Mouse (Mus musculus) heart, embryonic 13.5 days (tissue): ENCODE data around the gene Rab1a. TPM values are rescaled to one million over a fixed set of nuclear protein-coding genes. Genes with fewer than 3 reads are reported as not detected.
"Not testable (repeated sequence)": the region's sequence is repeated elsewhere in the genome, so short reads cannot be mapped to it uniquely, and the experiment has no call there.

Source experiments
- ATAC-seq: fragments of 200-750 bp; cut with Nextera tagmentation; 2 replicates; pipeline ENCODE4 v1.8.0; 2017; ENCODE audit warnings: moderate TSS enrichment; ENCODE audit not compliant: insufficient number of reproducible peaks, low FRiP score, low TSS enrichment; ENCODE audit errors: extremely low read depth
- H3K27ac ChIP-seq: fragments of 300-500 bp; sonication (generic); replicated peaks from 2 replicates; pipeline ENCODE4 v1.5.1; 2015; ENCODE audit warnings: moderate library complexity, mild to moderate bottlenecking, inconsistent platforms
- H3K27me3 ChIP-seq: fragments of 300-500 bp; sonication (generic); replicated peaks from 2 replicates; pipeline ENCODE4 v1.6.1; 2015; ENCODE audit warnings: mild to moderate bottlenecking, inconsistent platforms
- H3K36me3 ChIP-seq: fragments of 300-500 bp; sonication (generic); 2 replicates; pipeline ENCODE4 v1.6.1; 2015; ENCODE audit warnings: mild to moderate bottlenecking, inconsistent platforms
- H3K4me1 ChIP-seq: fragments of 300-500 bp; sonication (generic); 2 replicates; pipeline ENCODE4 v1.6.1; 2015; ENCODE audit warnings: inconsistent platforms
- H3K4me2 ChIP-seq: fragments of 300-500 bp; sonication (generic); 2 replicates; pipeline ENCODE4 v1.6.1; 2015; ENCODE audit warnings: inconsistent platforms, mild to moderate bottlenecking, moderate library complexity
- H3K4me3 ChIP-seq: fragments of 300-500 bp; sonication (generic); 2 replicates; pipeline ENCODE4 v1.5.1; 2015; ENCODE audit warnings: moderate library complexity, mild to moderate bottlenecking, inconsistent platforms
- H3K9ac ChIP-seq: fragments of 300-500 bp; sonication (generic); 2 replicates; pipeline ENCODE4 v1.6.1; 2015; ENCODE audit warnings: inconsistent platforms, mild to moderate bottlenecking, moderate library complexity
- H3K9me3 ChIP-seq: fragments of 300-500 bp; sonication (generic); 2 replicates; pipeline ENCODE4 v1.6.1; 2016; ENCODE audit warnings: inconsistent platforms
- WGBS: fragments of 180-500 bp; shearing (Covaris S2); methylation state at CpG from one replicate; pipeline ENCODE4 v1.1.7; 2015; ENCODE audit warnings: mixed read lengths; 5-methylcytosine and 5-hydroxymethylcytosine counted together
- polyA plus RNA-seq: library from polyadenylated mRNA; unstranded; fragments of >200 nt; fragmentation: Nextera tagmentation; extraction: Ambion mirVana; gene quantifications from 2 replicates; pipeline ENCODE4 v1.2.1, GENCODE M21; 2015

Rab1a gene
- polyA plus RNA-seq, 1 experiment from 2014 or later: 182 TPM

GRCm38 (mm10) chr11:20221671-20222070 is 20.4 kb downstream of the Rab1a start:
- 67% methylated on average over 1 of the region's 1 CpGs for WGBS
- H3K9me3 ChIP-seq, ATAC-seq, H3K4me1 ChIP-seq, H3K4me2 ChIP-seq, H3K4me3 ChIP-seq, H3K9ac ChIP-seq, H3K27me3 ChIP-seq, H3K27ac ChIP-seq: not testable (repeated sequence)
- peaks cover 90% of the 10 kb centered on the region for H3K36me3 ChIP-seq

DNA sequence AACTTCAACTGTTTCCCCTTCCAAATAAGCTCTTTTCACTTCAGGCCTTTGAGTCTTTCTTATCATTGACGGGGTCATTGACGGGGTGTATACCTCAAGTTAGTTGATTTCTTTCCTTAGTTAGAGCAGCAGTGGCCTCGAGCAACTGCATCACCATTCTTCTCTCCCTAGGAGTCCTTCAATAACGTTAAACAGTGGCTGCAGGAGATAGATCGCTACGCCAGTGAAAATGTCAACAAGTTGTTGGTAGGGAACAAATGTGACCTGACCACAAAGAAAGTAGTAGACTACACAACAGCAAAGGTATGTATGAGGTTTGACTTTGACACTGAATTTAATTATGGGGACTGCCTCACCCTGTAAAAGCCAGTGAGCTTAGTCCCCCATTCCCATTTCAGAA is 23.0 kb downstream of the Rab1a start:
- no peak overlapping the region for H3K4me3 ChIP-seq
- no peak overlapping the region for H3K9ac ChIP-seq
- no peak overlapping the region for H3K4me2 ChIP-seq
- ATAC-seq: no peak
- H3K27ac ChIP-seq: 0 out of 2 replicates have a peak overlapping the region, but pooled peaks have one; percentile 8
- WGBS: 75% methylated on average over 6 of the region's 6 CpGs
- no peaks in the 10 kb centered on the region for H3K27me3 ChIP-seq
- H3K4me1 ChIP-seq: no peaks in the 10 kb centered on the region
- peaks cover 87% of the 10 kb centered on the region for H3K36me3 ChIP-seq
- H3K9me3 ChIP-seq: no peaks in the 10 kb centered on the region

DNA sequence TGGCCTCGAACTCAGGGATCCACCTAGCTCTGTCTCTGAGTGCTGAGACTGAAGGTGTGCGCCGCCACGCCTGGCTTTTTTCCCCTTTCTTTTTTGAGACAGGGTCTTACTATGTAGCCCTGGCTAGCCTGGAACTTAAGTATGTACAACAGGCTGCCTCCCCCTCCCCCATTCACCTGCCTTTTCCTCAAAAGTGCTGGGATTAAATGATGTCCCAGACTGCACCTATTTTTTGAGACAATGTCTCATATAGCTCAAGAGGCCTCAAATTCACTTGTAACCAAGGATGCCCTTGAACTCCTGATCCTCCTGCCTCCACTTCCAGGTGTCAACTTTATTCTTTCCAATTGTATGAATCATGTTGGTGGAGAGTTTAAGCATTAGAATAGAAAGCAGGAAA is 24.7 kb downstream of the Rab1a start:
- no peak overlapping the region for H3K4me3 ChIP-seq
- no peaks in the 10 kb centered on the region for H3K9me3 ChIP-seq
- no peak overlapping the region for H3K27ac ChIP-seq
- H3K27me3 ChIP-seq: no peaks in the 10 kb centered on the region
- no peak overlapping the region for H3K9ac ChIP-seq
- H3K36me3 ChIP-seq: peaks cover 90% of the 10 kb centered on the region
- no peak overlapping the region for H3K4me2 ChIP-seq
- H3K4me1 ChIP-seq: peaks cover 13% of the 10 kb centered on the region
- ATAC-seq: no peak
- 92% methylated on average over 4 of the region's 4 CpGs for WGBS

DNA sequence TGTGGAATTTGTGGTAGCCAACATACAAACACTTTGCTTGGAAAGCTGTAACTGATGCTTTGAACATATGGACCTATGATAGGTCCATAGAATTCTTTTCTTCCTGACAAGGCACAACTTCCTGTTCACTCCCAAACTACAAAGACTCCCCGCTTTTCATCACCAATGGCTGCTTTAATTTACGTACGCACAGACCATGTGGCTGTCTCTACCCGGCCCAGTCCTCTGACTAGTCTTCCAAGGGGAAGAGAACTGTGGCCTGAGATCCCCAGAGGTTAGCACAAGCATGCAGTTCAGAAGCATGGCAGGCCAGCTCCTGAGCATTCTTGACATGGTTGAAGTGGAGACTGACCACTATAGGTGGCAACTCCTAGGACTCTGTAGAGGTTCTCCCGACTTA is 27.4 kb downstream of the Rab1a start:
- Histone ChIP-seq H3K4me3 (no peak overlapping the region), H3K36me3 (peaks cover 94% of the 10 kb centered on the region), H3K27me3 (no peaks in the 10 kb centered on the region), H3K4me2 (no peak overlapping the region), H3K27ac (no peak overlapping the region), H3K9me3 (no peaks in the 10 kb centered on the region), H3K4me1 (peaks cover 24% of the 10 kb centered on the region), H3K9ac (no peak overlapping the region)
- no peak for ATAC-seq
- 69% methylated on average over 5 of the region's 5 CpGs for WGBS

DNA sequence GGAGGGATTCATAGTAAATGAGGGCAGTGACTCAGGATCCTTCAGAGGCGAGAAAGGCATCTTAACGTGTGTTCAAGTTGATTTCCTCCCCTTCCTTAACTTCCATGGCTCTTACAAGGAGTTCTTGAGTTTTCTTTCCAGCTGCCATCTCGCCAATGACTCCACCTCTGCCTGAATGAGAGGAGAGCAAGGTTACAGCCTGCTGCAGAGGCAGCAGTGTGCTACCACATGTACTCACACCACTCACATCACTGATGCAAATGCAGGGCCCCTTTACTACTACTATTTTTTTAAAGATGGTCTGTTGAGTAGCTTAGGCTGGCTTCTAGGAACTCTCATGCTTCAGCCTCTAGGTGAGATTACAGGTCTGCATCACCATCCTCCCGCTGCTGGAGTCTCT is 28.1 kb downstream of the Rab1a start:
- Histone ChIP-seq H3K9ac (no peak overlapping the region), H3K36me3 (peaks cover 94% of the 10 kb centered on the region), H3K27ac (no peak overlapping the region), H3K4me3 (no peak overlapping the region), H3K4me1 (peaks cover 24% of the 10 kb centered on the region), H3K4me2 (no peak overlapping the region), H3K27me3 (no peaks in the 10 kb centered on the region), H3K9me3 (no peaks in the 10 kb centered on the region)
- ATAC-seq: no peak
- WGBS: 78% methylated on average over 4 of the region's 4 CpGs

GRCm38 (mm10) chr11:20230286-20230685 is 29.1 kb downstream of the Rab1a start:
- WGBS: 65% methylated on average over 1 of the region's 1 CpGs
- peaks cover 24% of the 10 kb centered on the region for H3K4me1 ChIP-seq
- H3K4me2 ChIP-seq: no peak overlapping the region
- no peak overlapping the region for H3K9ac ChIP-seq
- no peak for ATAC-seq
- H3K9me3 ChIP-seq: no peaks in the 10 kb centered on the region
- H3K27ac ChIP-seq: peak overlapping the region; percentile 89
- H3K4me3 ChIP-seq: no peak overlapping the region
- H3K27me3 ChIP-seq: no peaks in the 10 kb centered on the region
- peaks cover 95% of the 10 kb centered on the region for H3K36me3 ChIP-seq

DNA sequence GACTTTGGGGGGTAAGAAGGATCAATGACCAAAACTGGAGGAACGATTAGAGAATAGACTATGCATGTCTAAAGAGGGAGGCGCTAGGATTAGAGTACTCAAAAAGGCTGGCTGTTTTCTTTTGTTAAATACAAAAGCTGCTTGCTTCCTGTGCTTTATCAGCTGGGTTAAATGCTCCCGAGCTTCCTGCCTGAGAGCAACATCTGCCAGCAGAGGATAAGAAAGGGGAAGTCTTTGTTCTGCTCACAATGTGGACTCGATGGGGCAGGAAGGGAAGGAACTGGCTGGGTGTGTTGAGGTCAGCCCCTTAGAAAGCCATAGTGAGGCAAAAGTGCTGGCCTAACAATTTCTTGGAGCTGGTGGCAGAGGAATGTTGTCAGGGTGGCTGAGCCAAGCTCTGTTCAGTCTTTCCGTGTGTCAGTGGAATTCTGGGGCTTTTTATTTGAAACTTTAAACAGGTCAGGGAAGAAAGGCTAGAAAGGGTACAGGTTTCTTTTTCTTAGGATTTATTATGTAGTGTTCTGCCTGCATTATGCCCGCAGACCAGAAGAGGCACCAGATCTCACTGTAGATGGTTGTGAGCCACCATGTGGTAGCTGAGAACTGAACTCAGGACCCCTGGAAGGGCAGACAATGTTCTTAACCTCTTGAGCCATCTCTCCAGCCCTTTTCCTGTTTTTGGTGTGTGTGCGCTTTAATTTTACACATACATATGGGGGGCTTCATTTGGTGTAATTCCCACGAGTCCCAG is 30.1 kb downstream of the Rab1a start:
- peak overlapping the region; percentile 89 for H3K27ac ChIP-seq
- H3K4me2 ChIP-seq: no peak overlapping the region
- no peak overlapping the region for H3K9ac ChIP-seq
- H3K4me1 ChIP-seq: peaks cover 24% of the 10 kb centered on the region
- peak; percentile 59 for ATAC-seq
- no peaks in the 10 kb centered on the region for H3K27me3 ChIP-seq
- 47% methylated on average over 8 of the region's 8 CpGs for WGBS
- H3K9me3 ChIP-seq: no peaks in the 10 kb centered on the region
- peaks cover 95% of the 10 kb centered on the region for H3K36me3 ChIP-seq
- H3K4me3 ChIP-seq: no peak overlapping the region

DNA sequence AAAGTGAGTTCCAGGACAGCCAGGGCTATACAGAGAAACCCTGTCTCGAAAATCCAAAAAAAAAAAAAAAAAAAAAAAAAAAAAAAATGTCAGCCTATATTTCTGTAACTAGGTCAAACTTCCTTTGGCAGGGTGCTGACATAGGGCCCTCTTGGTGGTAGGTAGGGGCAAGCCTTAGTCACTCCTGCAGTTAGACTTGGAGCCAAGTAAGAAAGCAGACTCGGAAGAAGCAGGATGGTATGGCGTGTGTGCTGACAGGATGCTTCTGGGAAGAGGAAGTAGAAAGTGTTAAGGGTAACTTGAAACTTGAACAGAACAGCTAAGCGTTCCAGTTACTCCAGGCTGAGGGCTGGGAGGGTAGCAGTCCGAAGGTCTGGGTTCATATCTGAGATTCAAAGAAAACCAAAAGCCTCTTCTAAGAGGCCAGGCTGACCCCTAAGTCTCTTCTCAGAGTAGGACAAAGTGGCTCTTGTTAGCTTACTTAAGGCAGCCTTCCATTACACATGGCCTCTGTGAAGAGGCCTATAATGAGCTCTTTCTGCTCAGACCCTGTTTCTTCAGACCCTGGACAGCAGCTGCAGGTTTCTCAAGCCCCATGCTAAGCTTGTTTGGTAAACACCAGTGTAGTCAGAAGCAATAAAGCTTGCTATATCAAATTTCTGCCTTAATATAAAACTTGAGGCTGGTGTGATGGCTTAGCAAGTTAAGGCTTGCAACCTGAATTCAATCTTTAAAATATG is 31.0 kb downstream of the Rab1a start:
- H3K9ac ChIP-seq: no peak overlapping the region
- 63% methylated on average over 5 of the region's 5 CpGs for WGBS
- H3K27ac ChIP-seq: peak overlapping the region; percentile 89
- H3K9me3 ChIP-seq: no peaks in the 10 kb centered on the region
- no peak overlapping the region for H3K4me2 ChIP-seq
- H3K27me3 ChIP-seq: no peaks in the 10 kb centered on the region
- no peak for ATAC-seq
- H3K4me3 ChIP-seq: no peak overlapping the region
- H3K36me3 ChIP-seq: peaks cover 100% of the 10 kb centered on the region
- peaks cover 24% of the 10 kb centered on the region for H3K4me1 ChIP-seq

DNA sequence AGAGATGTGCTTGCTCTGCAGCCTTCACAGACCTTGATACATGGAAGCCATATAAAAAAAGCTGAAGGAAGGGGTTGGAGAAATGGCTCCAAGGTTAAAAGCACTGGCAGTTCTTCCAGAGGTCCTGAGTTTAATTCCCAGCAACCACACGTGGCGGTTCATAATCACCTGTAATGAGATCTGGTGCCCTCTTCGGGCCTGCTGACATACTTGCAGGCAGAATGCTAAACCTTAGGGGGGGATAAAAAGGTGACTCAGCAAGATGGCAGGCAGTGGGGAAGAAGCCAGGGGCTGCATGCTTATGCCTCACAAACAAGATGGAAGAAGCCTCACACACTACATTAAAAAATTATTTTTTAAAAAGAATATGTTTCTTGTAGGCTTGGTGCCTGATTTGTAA is 33.0 kb downstream of the Rab1a start:
- no peaks in the 10 kb centered on the region for H3K9me3 ChIP-seq
- no peak overlapping the region for H3K4me3 ChIP-seq
- H3K4me1 ChIP-seq: peaks cover 24% of the 10 kb centered on the region
- no peaks in the 10 kb centered on the region for H3K27me3 ChIP-seq
- no peak overlapping the region for H3K4me2 ChIP-seq
- peaks cover 99% of the 10 kb centered on the region for H3K36me3 ChIP-seq
- WGBS: 66% methylated on average over 3 of the region's 3 CpGs
- no peak overlapping the region for H3K27ac ChIP-seq
- ATAC-seq: no peak
- no peak overlapping the region for H3K9ac ChIP-seq

DNA sequence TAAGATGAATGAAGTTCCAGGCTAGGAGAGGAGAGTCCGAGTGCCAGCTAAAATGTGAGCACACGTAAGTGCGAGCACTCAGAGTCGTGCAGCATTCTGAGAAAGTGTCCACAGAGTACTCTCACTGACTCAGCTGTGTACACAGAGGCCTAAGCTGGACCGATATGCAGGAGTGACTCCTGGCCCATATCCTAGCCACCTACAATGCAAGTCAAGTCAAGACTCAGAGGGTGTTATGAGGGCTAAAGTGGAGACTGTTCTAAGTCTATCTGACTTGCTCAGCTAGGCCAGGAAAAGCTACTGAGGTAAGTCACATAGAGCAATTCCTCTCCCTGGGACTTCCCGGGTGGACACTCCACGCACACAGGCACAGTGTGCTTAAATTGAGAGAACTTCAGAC is 35.8 kb downstream of the Rab1a start:
- no peak for ATAC-seq
- Histone ChIP-seq H3K4me1 (0 out of 2 replicates have a peak, but pooled peaks cover 2% of the 10 kb centered on the region), H3K9ac (no peak overlapping the region), H3K27ac (no peak overlapping the region), H3K36me3 (peaks cover 99% of the 10 kb centered on the region), H3K9me3 (no peaks in the 10 kb centered on the region), H3K4me2 (no peak overlapping the region), H3K27me3 (no peaks in the 10 kb centered on the region), H3K4me3 (no peak overlapping the region)
- WGBS: 88% methylated on average over 7 of the region's 7 CpGs

- peaks cover 4% of the 10 kb centered on the region for H3K4me1 ChIP-seq
- H3K27me3 ChIP-seq: no peaks in the 10 kb centered on the region
- ATAC-seq: no peak
- 90% methylated on average over 3 of the region's 3 CpGs for WGBS
- no peaks in the 10 kb centered on the region for H3K9me3 ChIP-seq
- no peak overlapping the region for H3K4me3 ChIP-seq
- H3K36me3 ChIP-seq: peaks cover 97% of the 10 kb centered on the region
- H3K27ac ChIP-seq: no peak overlapping the region
- no peak overlapping the region for H3K4me2 ChIP-seq
- H3K9ac ChIP-seq: no peak overlapping the region
These were observed 36.7 kb downstream of the Rab1a start for GRCm38 (mm10) chr11:20237976-20238375.
